Mouse (Mus musculus) hindbrain, embryonic 14.5 days (tissue): ENCODE measurements around the gene Rpap2. TPM values are rescaled to one million over a fixed set of nuclear protein-coding genes. Genes with fewer than 3 reads are reported as not detected.

ENCODE experiments used
- ATAC-seq: fragments of 200-750 bp; cut with Nextera tagmentation; 2 replicates; pipeline ENCODE4 v1.8.0; 2017; ENCODE audit warnings: moderate number of reproducible peaks, mild to moderate bottlenecking, moderate TSS enrichment, moderate library complexity; ENCODE audit not compliant: low FRiP score
- DNase-seq: peaks from one replicate; pipeline ENCODE4 v3.0.0-alpha.2; 2015; ENCODE audit warnings: low spot score
- H3K27ac ChIP-seq: fragments of 300-500 bp; sonication (generic); 2 replicates; pipeline ENCODE4 v1.5.1; 2014; ENCODE audit warnings: mild to moderate bottlenecking, moderate library complexity
- H3K27me3 ChIP-seq: fragments of 300-500 bp; sonication (generic); 2 replicates; pipeline ENCODE4 v1.6.1; 2014; ENCODE audit warnings: mild to moderate bottlenecking, low read length, mixed read lengths; ENCODE audit not compliant: control insufficient read depth, insufficient read depth
- H3K36me3 ChIP-seq: fragments of 300-500 bp; sonication (generic); replicated peaks from 2 replicates; pipeline ENCODE4 v1.6.1; 2014; ENCODE audit not compliant: control insufficient read depth, insufficient read depth
- H3K4me1 ChIP-seq: fragments of 300-500 bp; sonication (generic); replicated peaks from 2 replicates; pipeline ENCODE4 v1.6.1; 2014; ENCODE audit warnings: antibody characterized with exemption, low read length, mixed read lengths; ENCODE audit not compliant: control insufficient read depth, insufficient read depth
- H3K4me2 ChIP-seq: fragments of 300-500 bp; sonication (generic); replicated peaks from 2 replicates; pipeline ENCODE4 v1.6.1; 2014; ENCODE audit warnings: mild to moderate bottlenecking, moderate library complexity
- H3K4me3 ChIP-seq: fragments of 300-500 bp; sonication (generic); replicated peaks from 2 replicates; pipeline ENCODE4 v1.5.1; 2014; ENCODE audit warnings: mild to moderate bottlenecking, low read length
- H3K9ac ChIP-seq: fragments of 300-500 bp; sonication (generic); 2 replicates; pipeline ENCODE4 v1.6.1; 2014
- H3K9me3 ChIP-seq: fragments of 300-500 bp; sonication (generic); 2 replicates; pipeline ENCODE4 v1.6.1; 2016; ENCODE audit warnings: low read length; ENCODE audit not compliant: control insufficient read depth
- WGBS: fragments of 180-500 bp; shearing (Covaris S2); extraction: QIAGEN DNeasy Blood & Tissue Kit; methylation state at CpG from one replicate; pipeline ENCODE4 v1.1.7; 2014; 5-methylcytosine and 5-hydroxymethylcytosine counted together
- polyA plus RNA-seq: library from polyadenylated mRNA; unstranded; fragments of >200 nt; fragmentation: Nextera tagmentation; extraction: Ambion mirVana; gene quantifications from 2 replicates; pipeline ENCODE4 v1.2.1, GENCODE M21; 2014

Rpap2 gene
- polyA plus RNA-seq, 1 experiment from 2014 or later, result 26.6 TPM

DNA sequence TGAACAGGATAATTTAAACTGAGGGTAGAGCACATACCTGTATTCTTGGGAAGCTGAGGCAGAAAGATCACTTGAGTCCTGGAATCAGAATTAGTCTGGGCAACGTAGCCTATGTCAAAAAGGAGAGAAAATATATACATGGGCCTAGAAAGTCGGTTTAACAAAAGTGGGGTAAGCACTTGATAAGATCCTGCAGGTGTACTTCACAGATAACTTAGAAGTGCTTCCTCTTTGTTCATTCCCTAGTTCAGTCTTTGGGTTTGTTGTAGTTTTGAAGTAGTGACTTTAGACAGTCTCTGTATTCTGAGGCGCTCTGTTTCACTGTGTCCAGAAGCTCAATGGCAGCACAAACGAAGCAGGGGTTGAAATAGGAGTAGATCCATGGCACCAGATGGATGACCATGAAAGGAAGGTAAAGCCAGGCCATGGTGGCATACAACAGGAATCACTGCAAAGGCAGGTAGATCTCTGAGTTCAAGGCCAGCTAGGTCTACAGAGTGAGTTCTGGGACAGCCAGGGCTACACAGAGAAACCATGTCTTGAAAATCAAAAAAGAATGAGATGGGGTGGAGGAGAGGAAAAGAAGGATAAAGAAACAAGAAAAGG is 55.0 kb downstream of the Rpap2 start:
- 91% methylated on average over 4 of the region's 4 CpGs for WGBS

GRCm38 (mm10) chr5:107678392-107678791 is 81.2 kb downstream of the Rpap2 start:
- no peak overlapping the region for H3K4me2 ChIP-seq
- no peak overlapping the region for H3K9ac ChIP-seq
- WGBS, result 62% methylated on average over 5 of the region's 5 CpGs
- no peaks in the 10 kb centered on the region for H3K4me1 ChIP-seq
- H3K27me3 ChIP-seq, result no peaks in the 10 kb centered on the region
- no peak overlapping the region for H3K4me3 ChIP-seq
- no peak overlapping the region for H3K27ac ChIP-seq
- H3K9me3 ChIP-seq, result no peaks in the 10 kb centered on the region
- ATAC-seq (no peak), DNase-seq (no peak)
- no peaks in the 10 kb centered on the region for H3K36me3 ChIP-seq

More for the DNA sequence above, 55.0 kb downstream of the Rpap2 start:
- H3K9ac ChIP-seq, result no peak overlapping the region
- H3K4me1 ChIP-seq, result no peaks in the 10 kb centered on the region
- peaks cover 7% of the 10 kb centered on the region; the same call in 1 of the 2 replicates for H3K36me3 ChIP-seq
- no peaks in the 10 kb centered on the region for H3K9me3 ChIP-seq
- no peak for ATAC-seq
- no peak for DNase-seq
- no peak overlapping the region for H3K27ac ChIP-seq
- H3K4me3 ChIP-seq, result no peak overlapping the region
- H3K27me3 ChIP-seq, result no peaks in the 10 kb centered on the region
- no peak overlapping the region for H3K4me2 ChIP-seq

GRCm38 (mm10) chr5:107681300-107681699 is 84.1 kb downstream of the Rpap2 start:
- ATAC-seq (no peak), DNase-seq (no peak)
- H3K9me3 ChIP-seq, result no peaks in the 10 kb centered on the region
- no peak overlapping the region for H3K9ac ChIP-seq
- H3K27me3 ChIP-seq, result no peaks in the 10 kb centered on the region
- no peak overlapping the region for H3K27ac ChIP-seq
- no peak overlapping the region for H3K4me3 ChIP-seq
- no peaks in the 10 kb centered on the region for H3K4me1 ChIP-seq
- H3K36me3 ChIP-seq, result no peaks in the 10 kb centered on the region
- no peak overlapping the region for H3K4me2 ChIP-seq
- 81% methylated on average over 5 of the region's 5 CpGs for WGBS

DNA sequence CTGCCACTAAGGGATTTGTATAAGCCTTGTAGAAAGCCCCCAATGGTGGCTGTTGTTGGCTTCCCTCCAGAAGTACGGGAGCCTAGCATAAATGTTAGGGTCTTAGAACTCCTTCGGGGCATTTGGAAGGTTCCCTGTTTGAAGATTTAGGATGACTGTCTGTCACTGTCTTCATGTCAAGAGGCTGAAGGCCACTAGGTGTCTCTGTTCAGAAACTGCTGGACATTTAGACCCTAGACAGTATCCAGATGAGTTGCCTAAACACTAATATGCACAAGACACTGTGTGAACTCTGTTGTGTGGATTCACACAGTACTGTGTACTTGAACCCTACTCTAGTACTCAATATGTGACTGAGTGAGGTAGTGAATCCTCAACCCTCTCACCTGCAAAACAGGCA is 87.2 kb downstream of the Rpap2 start:
- WGBS, result 82% methylated on average over 2 of the region's 2 CpGs
- H3K4me3 ChIP-seq, result no peak overlapping the region
- no peaks in the 10 kb centered on the region for H3K36me3 ChIP-seq
- H3K4me2 ChIP-seq, result no peak overlapping the region
- H3K4me1 ChIP-seq, result peaks cover 5% of the 10 kb centered on the region
- no peaks in the 10 kb centered on the region for H3K9me3 ChIP-seq
- H3K27ac ChIP-seq, result no peak overlapping the region
- peaks cover 3% of the 10 kb centered on the region; the same call in 1 of the 2 replicates for H3K27me3 ChIP-seq
- no peak overlapping the region for H3K9ac ChIP-seq
- ATAC-seq (no peak), DNase-seq (no peak)

DNA sequence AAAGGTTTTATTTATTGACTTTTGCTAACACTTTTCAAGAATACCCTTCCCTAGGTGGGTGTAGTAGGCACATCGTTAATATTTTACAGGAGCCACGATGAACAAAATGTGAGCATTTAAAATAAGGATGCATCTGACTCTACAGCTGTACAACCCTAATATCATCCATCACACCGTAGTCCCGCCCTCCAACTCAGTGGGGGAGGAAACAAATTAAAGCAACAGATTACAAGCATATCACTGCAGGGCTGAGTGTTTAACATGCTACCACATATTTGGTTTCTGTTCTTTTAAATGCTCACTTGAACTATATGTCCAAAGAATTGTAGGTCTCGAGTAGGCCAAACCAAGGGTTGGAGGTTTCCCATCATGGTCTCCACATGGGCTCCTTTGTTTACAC is 90.0 kb downstream of the Rpap2 start:
- no peak overlapping the region for H3K9ac ChIP-seq
- no peak overlapping the region for H3K27ac ChIP-seq
- no peak overlapping the region for H3K4me2 ChIP-seq
- no peaks in the 10 kb centered on the region for H3K36me3 ChIP-seq
- no peak for DNase-seq
- WGBS, result 90% methylated on average over 5 of the region's 5 CpGs
- no peak for ATAC-seq
- peaks cover 11% of the 10 kb centered on the region for H3K27me3 ChIP-seq
- H3K4me1 ChIP-seq, result peaks cover 5% of the 10 kb centered on the region
- no peak overlapping the region for H3K4me3 ChIP-seq
- H3K9me3 ChIP-seq, result no peaks in the 10 kb centered on the region

DNA sequence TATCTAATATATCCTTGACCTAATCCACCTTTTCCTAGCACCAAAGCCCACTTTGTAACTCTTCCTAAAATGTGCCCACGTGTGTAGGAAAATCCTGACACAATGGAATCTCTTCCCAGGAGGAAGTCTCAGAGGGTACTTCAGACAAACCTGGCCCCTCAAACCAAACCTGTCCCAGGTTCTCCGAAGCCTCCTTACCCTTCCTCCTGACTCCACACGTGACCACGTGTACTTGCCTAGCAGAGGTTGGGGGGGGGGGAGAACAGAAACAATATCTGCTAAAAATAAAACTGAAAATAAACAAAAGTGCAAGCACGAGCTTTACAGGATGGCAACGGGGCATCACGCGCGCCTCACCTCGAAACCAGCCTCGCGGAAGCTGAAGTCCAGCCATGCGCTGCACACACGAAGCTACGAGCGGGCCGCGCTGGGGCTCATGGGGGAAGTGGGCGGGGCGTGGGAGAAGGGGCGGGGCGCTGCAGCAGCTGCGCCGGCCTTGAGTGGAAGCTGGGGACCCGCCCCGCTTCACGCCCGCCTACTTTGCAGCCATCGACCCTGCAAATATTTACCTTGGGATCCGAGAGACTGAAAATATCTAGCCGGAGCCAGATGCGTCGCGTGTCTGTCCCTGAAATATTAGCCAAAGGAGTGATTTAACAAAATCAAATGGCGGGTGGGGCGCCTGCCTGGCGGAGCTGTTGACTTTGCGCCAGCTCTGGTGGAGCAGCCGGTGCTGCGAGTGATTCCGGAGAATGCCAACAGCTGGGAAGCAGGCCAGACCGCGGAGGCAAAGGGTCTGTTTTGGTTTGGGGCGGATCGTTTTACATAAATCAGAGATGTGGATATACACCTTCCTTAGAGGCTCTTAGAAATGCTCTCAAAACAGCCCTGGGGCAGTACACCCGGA is 90.7 kb downstream of the Rpap2 start:
- 0 out of 2 replicates have a peak overlapping the region, but pooled peaks have one; percentile 9 for H3K27ac ChIP-seq
- no peaks in the 10 kb centered on the region for H3K36me3 ChIP-seq
- DNase-seq (peak; percentile 79), ATAC-seq (peak; percentile 92)
- WGBS, result 15% methylated on average over 46 of the region's 46 CpGs
- no peaks in the 10 kb centered on the region for H3K9me3 ChIP-seq
- H3K27me3 ChIP-seq, result peaks cover 11% of the 10 kb centered on the region
- peak overlapping the region; percentile 47 for H3K4me3 ChIP-seq
- H3K4me1 ChIP-seq, result peaks cover 5% of the 10 kb centered on the region
- H3K4me2 ChIP-seq, result peak overlapping the region; percentile 64
- H3K9ac ChIP-seq, result peak overlapping the region; percentile 56

GRCm38 (mm10) chr5:107688499-107688866 is 91.3 kb downstream of the Rpap2 start:
- Histone ChIP-seq H3K27ac (0 out of 2 replicates have a peak overlapping the region, but pooled peaks have one; percentile 9), H3K4me2 (peak overlapping the region; percentile 64), H3K9ac (peak overlapping the region; percentile 56), H3K4me1 (peaks cover 5% of the 10 kb centered on the region), H3K36me3 (no peaks in the 10 kb centered on the region), H3K4me3 (peak overlapping the region; percentile 47), H3K27me3 (peaks cover 11% of the 10 kb centered on the region), H3K9me3 (no peaks in the 10 kb centered on the region)
- WGBS, result 27% methylated on average over 9 of the region's 9 CpGs
- ATAC-seq (peak; percentile 60), DNase-seq (no peak)

- Histone ChIP-seq H3K4me1 (no peaks in the 10 kb centered on the region), H3K9me3 (no peaks in the 10 kb centered on the region), H3K36me3 (no peaks in the 10 kb centered on the region), H3K27me3 (peaks cover 1% of the 10 kb centered on the region; the same call in 1 of the 2 replicates), H3K4me3 (no peak overlapping the region), H3K4me2 (no peak overlapping the region), H3K27ac (no peak overlapping the region), H3K9ac (no peak overlapping the region)
- DNase-seq (no peak), ATAC-seq (no peak)
- WGBS, result 86% methylated on average over 3 of the region's 3 CpGs
These were observed 97.8 kb downstream of the Rpap2 start for GRCm38 (mm10) chr5:107695019-107695418.

GRCm38 (mm10) chr5:107698888-107699287 is 101.7 kb downstream of the Rpap2 start:
- DNase-seq, result no peak

More at GRCm38 (mm10) chr5:107698888-107699287, 101.7 kb downstream of the Rpap2 start:
- Histone ChIP-seq H3K27me3 (no peaks in the 10 kb centered on the region), H3K4me1 (no peaks in the 10 kb centered on the region), H3K9ac (no peak overlapping the region), H3K36me3 (no peaks in the 10 kb centered on the region), H3K27ac (no peak overlapping the region), H3K4me3 (no peak overlapping the region), H3K4me2 (no peak overlapping the region), H3K9me3 (no peaks in the 10 kb centered on the region)
- ATAC-seq, result no peak
- WGBS, result 85% methylated on average over 8 of the region's 8 CpGs
